Mouse (Mus musculus) erythroblast, embryonic 14.5 days (primary cell): ENCODE measurements around the gene Clrn1. TPM values are rescaled to one million over a fixed set of nuclear protein-coding genes. Genes with fewer than 3 reads are reported as not detected.

Source experiments
- H3K27me3 ChIP-seq: 2 replicates; pipeline ENCODE4 v1.6.1; 2012; ENCODE audit warnings: inconsistent platforms; ENCODE audit not compliant: control insufficient read depth
- H3K36me3 ChIP-seq: 2 replicates; pipeline ENCODE4 v1.6.1; 2012; ENCODE audit warnings: mild to moderate bottlenecking, inconsistent platforms; ENCODE audit not compliant: control insufficient read depth
- H3K4me1 ChIP-seq: 2 replicates; pipeline ENCODE4 v1.6.1; 2012; ENCODE audit warnings: inconsistent platforms; ENCODE audit not compliant: control insufficient read depth
- H3K4me3 ChIP-seq: replicated peaks from 2 replicates; pipeline ENCODE3; 2012; ENCODE audit warnings: moderate library complexity, mild to moderate bottlenecking, inconsistent platforms
- H3K9me3 ChIP-seq: 2 replicates; pipeline ENCODE4 v1.6.1; 2012; ENCODE audit warnings: low read length, inconsistent platforms, mixed read lengths; ENCODE audit not compliant: control insufficient read depth
- GATA1 ChIP-seq: IDR thresholded peaks from 2 replicates; pipeline ENCODE4 v1.6.1; 2012; ENCODE audit warnings: low read length, inconsistent platforms, mixed read lengths
- TAL1 ChIP-seq: IDR thresholded peaks from 3 replicates; pipeline ENCODE4 v1.6.1; 2012; ENCODE audit warnings: low read length, inconsistent platforms, mixed read lengths
- polyA plus RNA-seq: library from polyadenylated mRNA; stranded (reverse); fragments of >175 nt; gene quantifications from 2 replicates; pipeline ENCODE4 v1.2.3, GENCODE M21; 2012

Gene Clrn1
- polyA plus RNA-seq, 1 experiment: not detected

- TF ChIP-seq GATA1: no peak
- TF ChIP-seq TAL1: no peak
- Histone ChIP-seq H3K27me3 (no peaks in the 10 kb centered on the region), H3K4me3 (no peak overlapping the region), H3K4me1 (no peaks in the 10 kb centered on the region), H3K36me3 (no peaks in the 10 kb centered on the region), H3K9me3 (no peaks in the 10 kb centered on the region)
Observed at GRCm38 (mm10) chr3:58833442-58834160, 51.5 kb downstream of the Clrn1 start.

DNA sequence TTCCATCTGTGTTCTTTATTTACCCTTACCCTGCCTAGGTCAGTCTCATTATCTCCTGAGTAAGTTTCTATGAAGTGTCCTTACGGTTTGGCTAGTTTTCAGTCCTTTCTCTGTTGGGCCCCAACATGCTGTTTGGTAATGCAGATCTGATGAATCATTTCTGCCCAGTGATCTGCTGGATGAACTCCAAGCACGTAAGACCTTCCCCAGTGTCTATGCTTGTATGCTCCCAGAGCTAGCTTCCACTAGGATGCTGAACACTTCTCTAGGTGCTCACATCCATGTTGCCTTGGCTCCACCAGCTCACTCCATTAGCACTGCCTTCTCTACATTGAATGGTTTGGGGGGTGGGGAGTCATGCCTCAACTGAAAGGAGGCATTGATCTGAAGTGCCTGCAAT is 52.3 kb downstream of the Clrn1 start:
- Histone ChIP-seq H3K9me3 (no peaks in the 10 kb centered on the region), H3K36me3 (no peaks in the 10 kb centered on the region), H3K4me1 (no peaks in the 10 kb centered on the region), H3K4me3 (no peak overlapping the region), H3K27me3 (no peaks in the 10 kb centered on the region)
- TF ChIP-seq GATA1 (no peak), TAL1 (no peak)

DNA sequence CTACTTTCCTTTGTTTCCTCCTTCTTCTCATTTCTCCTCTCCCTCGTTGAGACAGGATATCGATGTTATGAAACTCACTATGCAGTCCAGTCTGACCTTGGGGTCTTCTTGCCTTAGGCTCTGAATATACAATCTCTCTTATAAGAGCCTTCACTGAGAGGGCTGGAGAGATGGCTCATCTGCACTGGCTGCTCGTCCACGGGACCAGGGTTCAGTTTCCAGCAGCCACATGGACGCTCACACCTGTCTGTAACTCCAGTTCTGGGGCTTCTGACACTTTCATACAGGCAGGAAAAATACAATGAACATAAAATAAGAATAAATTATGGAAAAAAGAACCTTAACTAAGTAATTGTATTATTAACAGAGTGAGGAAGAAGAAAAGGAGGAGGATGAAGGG is 53.6 kb downstream of the Clrn1 start:
- no peaks in the 10 kb centered on the region for H3K36me3 ChIP-seq
- H3K4me1 ChIP-seq: no peaks in the 10 kb centered on the region
- no peaks in the 10 kb centered on the region for H3K27me3 ChIP-seq
- no peaks in the 10 kb centered on the region for H3K9me3 ChIP-seq
- TF ChIP-seq GATA1: no peak
- no peak for TF ChIP-seq TAL1
- no peak overlapping the region for H3K4me3 ChIP-seq

DNA sequence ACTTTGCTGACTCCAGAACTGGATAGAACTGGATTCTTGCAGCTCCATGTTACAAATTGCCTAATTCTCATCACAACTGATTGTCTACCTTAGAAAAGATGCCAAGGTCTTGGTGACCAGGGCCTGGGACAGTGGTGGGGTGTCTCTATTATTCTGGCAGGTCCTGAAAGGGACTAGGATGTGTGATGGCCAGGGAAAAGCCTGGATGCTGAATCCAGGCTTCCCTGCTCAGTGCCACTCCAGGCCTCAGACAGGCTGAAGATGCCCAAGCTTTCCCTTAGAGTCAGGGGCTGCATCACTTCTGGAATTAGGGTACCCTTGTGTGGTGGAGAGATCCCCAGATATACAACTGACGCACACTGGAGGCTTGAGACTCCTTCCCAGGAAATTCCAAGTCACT is 55.2 kb downstream of the Clrn1 start:
- Histone ChIP-seq H3K4me3 (no peak overlapping the region), H3K4me1 (no peaks in the 10 kb centered on the region), H3K27me3 (no peaks in the 10 kb centered on the region), H3K36me3 (no peaks in the 10 kb centered on the region), H3K9me3 (no peaks in the 10 kb centered on the region)
- TF ChIP-seq TAL1 (no peak), GATA1 (no peak)

DNA sequence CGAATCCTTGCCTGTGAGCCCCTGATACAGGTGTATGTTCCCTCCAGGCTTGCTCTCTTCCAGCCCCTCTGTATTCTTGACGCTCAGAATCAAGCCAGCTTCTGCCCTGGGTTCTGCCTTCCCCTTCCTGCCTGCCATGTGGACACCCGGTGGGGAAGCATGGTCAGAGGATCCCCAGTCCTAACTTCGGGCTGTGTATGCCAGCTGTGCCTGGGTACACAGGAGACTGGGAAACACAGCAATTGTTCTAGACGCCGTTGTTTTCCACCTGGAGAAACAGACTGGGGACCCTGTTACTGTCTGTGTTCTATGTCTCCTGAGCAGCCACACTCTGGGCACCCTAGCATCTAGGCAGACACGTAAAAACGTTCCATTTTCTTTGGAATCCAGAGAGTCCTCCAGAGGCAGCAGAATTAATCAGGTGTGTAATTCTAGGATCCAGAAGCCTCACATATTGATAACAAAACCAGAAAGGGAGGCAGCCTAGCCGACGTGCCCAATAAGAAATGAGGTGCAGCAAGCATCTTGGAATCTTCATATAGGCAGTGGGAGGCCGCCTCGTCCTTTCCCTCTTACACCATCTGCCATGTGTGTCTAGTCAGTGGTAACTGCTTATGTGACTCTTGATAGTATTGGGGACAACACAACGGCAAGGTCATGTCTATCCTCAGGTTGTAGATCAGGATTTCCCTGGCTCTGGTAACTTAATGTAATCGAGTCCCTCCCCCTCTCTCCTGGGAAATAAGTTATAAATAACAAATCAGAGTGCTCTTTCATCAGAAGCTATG is 56.6 kb downstream of the Clrn1 start:
- Histone ChIP-seq H3K27me3 (no peaks in the 10 kb centered on the region), H3K36me3 (no peaks in the 10 kb centered on the region), H3K4me3 (no peak overlapping the region), H3K9me3 (no peaks in the 10 kb centered on the region), H3K4me1 (no peaks in the 10 kb centered on the region)
- TF ChIP-seq GATA1: no peak
- no peak for TF ChIP-seq TAL1

- Histone ChIP-seq H3K36me3 (no peaks in the 10 kb centered on the region), H3K27me3 (no peaks in the 10 kb centered on the region), H3K9me3 (no peaks in the 10 kb centered on the region), H3K4me3 (no peak overlapping the region), H3K4me1 (no peaks in the 10 kb centered on the region)
- TF ChIP-seq GATA1 (no peak), TAL1 (no peak)
Observed at GRCm38 (mm10) chr3:58826266-58826665, 58.9 kb downstream of the Clrn1 start.

GRCm38 (mm10) chr3:58822211-58822610 is 62.9 kb downstream of the Clrn1 start, which contains the start of gene Mindy4b-ps:
Gene Mindy4b-ps, minus strand, starts transcription at chr3:58822311.
- Histone ChIP-seq H3K27me3 (no peaks in the 10 kb centered on the region), H3K36me3 (no peaks in the 10 kb centered on the region), H3K9me3 (no peaks in the 10 kb centered on the region), H3K4me1 (no peaks in the 10 kb centered on the region), H3K4me3 (no peak within 1 kb of the TSS)
- TF ChIP-seq TAL1 (no peak), GATA1 (no peak)

- H3K36me3 ChIP-seq: no peaks in the 10 kb centered on the region
- no peak for TF ChIP-seq TAL1
- no peak for TF ChIP-seq GATA1
- no peaks in the 10 kb centered on the region for H3K4me1 ChIP-seq
- H3K9me3 ChIP-seq: no peaks in the 10 kb centered on the region
- no peak overlapping the region for H3K4me3 ChIP-seq
- no peaks in the 10 kb centered on the region for H3K27me3 ChIP-seq
Observed at GRCm38 (mm10) chr3:58817337-58817736, 67.8 kb downstream of the Clrn1 start.

GRCm38 (mm10) chr3:58814191-58814590 is 70.9 kb downstream of the Clrn1 start:
- TF ChIP-seq TAL1: no peak
- no peak for TF ChIP-seq GATA1
- Histone ChIP-seq H3K36me3 (no peaks in the 10 kb centered on the region), H3K4me1 (no peaks in the 10 kb centered on the region), H3K9me3 (no peaks in the 10 kb centered on the region), H3K27me3 (no peaks in the 10 kb centered on the region), H3K4me3 (no peak overlapping the region)
